Mouse (Mus musculus): ENCODE results near the gene Henmt1.

Gene Henmt1

GRCm38 (mm10) chr3:108997762-108998161 is 58.1 kb downstream of the Henmt1 start:
- no peak for DNase-seq (ENCODE audit: low spot score)

- no peak for DNase-seq (ENCODE audit: low spot score)
Observed at GRCm38 (mm10) chr3:108999173-108999572, 59.5 kb downstream of the Henmt1 start.

- no peak for DNase-seq (ENCODE audit: low spot score)
Observed at GRCm38 (mm10) chr3:109005777-109006176, 66.1 kb downstream of the Henmt1 start.

DNA sequence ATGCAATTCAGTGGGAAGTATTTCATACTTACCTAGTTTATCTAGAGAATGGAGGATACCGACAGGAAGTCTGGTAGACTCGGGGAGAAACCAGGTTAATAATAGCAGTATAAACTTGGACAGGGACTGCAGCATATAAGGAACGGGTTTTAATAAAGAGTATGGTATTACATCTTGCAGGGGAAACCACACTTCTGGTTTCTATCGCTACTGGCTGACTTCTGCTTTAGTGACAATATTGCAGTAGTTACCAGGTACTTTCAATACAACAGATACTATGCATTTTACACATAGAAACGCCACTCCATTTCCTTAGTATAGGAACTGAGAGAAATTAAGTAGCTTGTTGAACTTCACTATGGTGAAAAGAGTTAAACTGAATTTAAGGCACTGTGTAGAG is 68.5 kb downstream of the Henmt1 start:
- DNase-seq (ENCODE audit: low spot score), result no peak
